Mouse (Mus musculus) lung, postnatal 0 days (tissue): ENCODE data around the gene Gatad2a. TPM values are rescaled to one million over a fixed set of nuclear protein-coding genes. Genes with fewer than 3 reads are reported as not detected.
"Not testable (repeated sequence)": the region's sequence is repeated elsewhere in the genome, so short reads cannot be mapped to it uniquely, and the experiment has no call there.

Experiments
- ATAC-seq: fragments of 200-750 bp; cut with Nextera tagmentation; 2 replicates; pipeline ENCODE4 v1.8.0; 2017; ENCODE audit warnings: moderate library complexity
- DNase-seq: peaks from one replicate; pipeline ENCODE4 v3.0.0-alpha.2; 2016; ENCODE audit warnings: low spot score
- H3K27ac ChIP-seq: fragments of 300-500 bp; sonication (generic); 2 replicates; pipeline ENCODE4 v1.5.1; 2014; ENCODE audit warnings: antibody characterized with exemption, mild to moderate bottlenecking, low read length, mixed read lengths
- H3K27me3 ChIP-seq: fragments of 300-500 bp; sonication (generic); replicated peaks from 2 replicates; pipeline ENCODE4 v1.6.1; 2014; ENCODE audit warnings: low read length, mixed read lengths; ENCODE audit not compliant: insufficient read depth
- H3K36me3 ChIP-seq: fragments of 300-500 bp; sonication (generic); 2 replicates; pipeline ENCODE4 v1.6.1; 2014; ENCODE audit warnings: low read length, mixed read lengths; ENCODE audit not compliant: insufficient read depth
- H3K4me1 ChIP-seq: fragments of 300-500 bp; sonication (generic); 2 replicates; pipeline ENCODE4 v1.6.1; 2014; ENCODE audit warnings: antibody characterized with exemption, low read depth, low read length, mixed read lengths; ENCODE audit not compliant: insufficient read depth
- H3K4me2 ChIP-seq: fragments of 300-500 bp; sonication (generic); replicated peaks from 2 replicates; pipeline ENCODE4 v1.6.1; 2014; ENCODE audit warnings: low read depth, mild to moderate bottlenecking, low read length, moderate library complexity, mixed read lengths
- H3K4me3 ChIP-seq: fragments of 300-500 bp; sonication (generic); 2 replicates; pipeline ENCODE4 v1.5.1; 2014; ENCODE audit warnings: low read depth, low read length
- H3K9ac ChIP-seq: fragments of 300-500 bp; sonication (generic); replicated peaks from 2 replicates; pipeline ENCODE4 v1.6.1; 2014; ENCODE audit warnings: low read depth, mild to moderate bottlenecking
- H3K9me3 ChIP-seq: fragments of 300-500 bp; sonication (generic); 2 replicates; pipeline ENCODE4 v1.6.1; 2016; ENCODE audit warnings: low read length, mixed read lengths
- CTCF ChIP-seq: IDR thresholded peaks from 2 replicates; pipeline ENCODE4 v1.5.1; 2016; ENCODE audit warnings: antibody characterized with exemption, mild to moderate bottlenecking
- EP300 ChIP-seq: IDR thresholded peaks from 2 replicates; pipeline ENCODE4 v1.6.1; 2016; ENCODE audit warnings: antibody characterized with exemption, mild to moderate bottlenecking, control low read depth
- WGBS: fragments of 180-500 bp; shearing (Covaris S2); extraction: QIAGEN DNeasy Blood & Tissue Kit; methylation state at CpG from one replicate; pipeline ENCODE4 v1.1.7; 2014; 5-methylcytosine and 5-hydroxymethylcytosine counted together
- polyA plus RNA-seq: library from polyadenylated mRNA; unstranded; fragments of >200 nt; fragmentation: Nextera tagmentation; extraction: Ambion mirVana; gene quantifications from 2 replicates; pipeline ENCODE4 v1.2.1, GENCODE M21; 2015

The Gatad2a gene
- polyA plus RNA-seq, 1 experiment from 2014 or later = 40.9 TPM

DNA sequence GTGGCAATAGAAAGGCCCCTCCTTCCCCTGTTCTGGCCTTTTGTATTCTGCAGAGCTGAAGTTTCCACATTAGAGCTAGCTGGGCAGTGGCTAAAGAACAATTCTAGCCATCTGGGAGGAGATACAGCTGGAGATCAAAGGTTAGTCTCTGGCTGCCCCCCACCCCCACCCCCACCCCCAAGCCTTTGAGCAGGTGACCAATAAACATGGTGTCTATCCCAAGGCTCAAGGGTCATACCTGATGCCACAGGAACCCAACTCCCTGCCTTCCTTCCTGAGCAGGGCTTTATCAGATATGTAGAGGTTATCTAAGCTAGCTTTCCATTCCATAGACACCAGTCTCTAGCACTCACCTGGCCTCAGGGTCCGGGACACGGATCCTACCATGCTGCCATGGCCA lies 45.9 kb downstream of the Gatad2a start:
- no peak overlapping the region for H3K9ac ChIP-seq
- H3K4me3 ChIP-seq = no peak overlapping the region
- WGBS = 92% methylated on average over 2 of the region's 2 CpGs
- DNase-seq (no peak), ATAC-seq (no peak)
- no peaks in the 10 kb centered on the region for H3K27me3 ChIP-seq
- H3K27ac ChIP-seq = no peak overlapping the region
- TF ChIP-seq EP300 = no peak
- no peak for TF ChIP-seq CTCF
- H3K4me2 ChIP-seq = no peak overlapping the region
- H3K36me3 ChIP-seq = no peaks in the 10 kb centered on the region
- H3K4me1 ChIP-seq = peaks cover 7% of the 10 kb centered on the region
- H3K9me3 ChIP-seq = no peaks in the 10 kb centered on the region

DNA sequence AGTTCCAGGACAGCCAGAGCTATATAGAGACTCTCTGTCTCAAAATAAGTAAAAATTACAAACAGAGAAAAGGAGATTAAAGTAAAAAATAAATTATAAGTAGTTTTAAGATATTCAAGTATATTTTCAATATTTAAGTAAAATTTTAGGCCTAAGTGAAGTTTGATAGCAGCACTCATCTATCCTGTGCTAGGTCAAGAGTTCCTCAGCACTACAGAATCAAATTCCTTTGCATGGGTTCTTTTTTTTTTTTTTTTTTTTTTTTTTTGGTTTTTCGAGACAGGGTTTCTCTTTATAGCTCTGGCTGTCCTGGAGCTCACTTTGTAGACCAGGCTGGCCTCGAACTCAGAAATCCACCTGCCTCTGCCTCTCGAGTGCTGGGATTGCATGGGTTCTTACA lies 53.7 kb downstream of the Gatad2a start:
- not testable (repeated sequence) for DNase-seq, H3K27me3 ChIP-seq, ATAC-seq, H3K9me3 ChIP-seq, H3K36me3 ChIP-seq, H3K9ac ChIP-seq, H3K27ac ChIP-seq, H3K4me2 ChIP-seq, H3K4me3 ChIP-seq
- whole genome bisulfite sequencing = 82% methylated on average over 2 of the region's 3 CpGs
- H3K4me1 ChIP-seq = peaks cover 14% of the 10 kb centered on the region; the same call in 1 of the 2 replicates

DNA sequence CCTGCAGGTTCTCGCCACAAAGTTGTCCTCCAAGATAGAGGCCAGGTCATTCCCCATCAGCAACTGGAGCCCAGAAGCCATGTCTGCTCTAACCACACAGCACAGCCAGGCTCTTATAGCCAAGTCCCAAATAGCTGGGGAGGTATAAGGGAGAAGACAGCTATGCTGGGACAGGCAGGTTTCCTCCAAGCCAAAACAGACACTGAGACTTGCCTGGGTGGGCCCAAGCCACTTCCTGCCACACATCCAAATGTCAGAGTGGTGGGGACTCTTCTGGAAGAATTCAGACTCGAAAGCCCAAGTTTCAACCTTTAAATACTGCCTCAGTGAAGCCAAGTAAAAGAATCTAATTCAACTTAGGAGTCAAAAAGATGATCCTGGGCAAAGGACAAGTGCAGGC lies 55.8 kb downstream of the Gatad2a start:
- DNase-seq = no peak
- ATAC-seq = no peak
- Histone ChIP-seq H3K9ac (no peak overlapping the region), H3K4me2 (no peak overlapping the region), H3K4me1 (peaks cover 24% of the 10 kb centered on the region), H3K27me3 (no peaks in the 10 kb centered on the region), H3K4me3 (no peak overlapping the region), H3K9me3 (no peaks in the 10 kb centered on the region), H3K27ac (no peak overlapping the region), H3K36me3 (no peaks in the 10 kb centered on the region; the same call in 1 of the 2 replicates)
- WGBS = 82% methylated on average over 2 of the region's 2 CpGs
- TF ChIP-seq EP300 = no peak
- no peak for TF ChIP-seq CTCF

DNA sequence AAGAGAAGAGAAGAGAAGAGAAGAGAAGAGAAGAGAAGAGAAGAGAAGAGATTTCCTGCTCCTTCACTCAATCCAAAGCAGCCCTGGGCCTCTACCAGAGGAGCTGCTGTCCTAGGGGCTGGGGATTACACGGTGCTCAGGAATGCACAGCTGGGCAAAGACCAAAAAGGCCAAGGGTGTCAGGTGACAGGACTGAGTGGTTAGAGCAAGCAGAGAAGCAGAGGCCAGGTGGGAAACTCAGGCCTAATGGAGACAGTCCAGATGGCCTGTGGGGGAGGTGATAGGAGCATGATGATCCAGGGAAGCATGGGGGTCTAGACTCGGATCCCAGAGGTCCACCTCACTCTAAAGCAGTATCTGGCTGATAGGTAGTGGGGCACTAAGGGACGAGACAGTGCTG lies 56.6 kb downstream of the Gatad2a start:
- Histone ChIP-seq H3K27me3 (no peaks in the 10 kb centered on the region), H3K9me3 (no peaks in the 10 kb centered on the region), H3K4me1 (peaks cover 24% of the 10 kb centered on the region), H3K9ac (no peak overlapping the region), H3K4me2 (no peak overlapping the region), H3K36me3 (no peaks in the 10 kb centered on the region; the same call in 1 of the 2 replicates), H3K4me3 (no peak overlapping the region), H3K27ac (peak overlapping the region; percentile 34; the same call in 1 of the 2 replicates)
- DNase-seq (peak; percentile 49), ATAC-seq (peak; percentile 29; the same call in 1 of the 2 replicates)
- WGBS = 30% methylated on average over 3 of the region's 3 CpGs
- TF ChIP-seq EP300 = no peak
- TF ChIP-seq CTCF = no peak

DNA sequence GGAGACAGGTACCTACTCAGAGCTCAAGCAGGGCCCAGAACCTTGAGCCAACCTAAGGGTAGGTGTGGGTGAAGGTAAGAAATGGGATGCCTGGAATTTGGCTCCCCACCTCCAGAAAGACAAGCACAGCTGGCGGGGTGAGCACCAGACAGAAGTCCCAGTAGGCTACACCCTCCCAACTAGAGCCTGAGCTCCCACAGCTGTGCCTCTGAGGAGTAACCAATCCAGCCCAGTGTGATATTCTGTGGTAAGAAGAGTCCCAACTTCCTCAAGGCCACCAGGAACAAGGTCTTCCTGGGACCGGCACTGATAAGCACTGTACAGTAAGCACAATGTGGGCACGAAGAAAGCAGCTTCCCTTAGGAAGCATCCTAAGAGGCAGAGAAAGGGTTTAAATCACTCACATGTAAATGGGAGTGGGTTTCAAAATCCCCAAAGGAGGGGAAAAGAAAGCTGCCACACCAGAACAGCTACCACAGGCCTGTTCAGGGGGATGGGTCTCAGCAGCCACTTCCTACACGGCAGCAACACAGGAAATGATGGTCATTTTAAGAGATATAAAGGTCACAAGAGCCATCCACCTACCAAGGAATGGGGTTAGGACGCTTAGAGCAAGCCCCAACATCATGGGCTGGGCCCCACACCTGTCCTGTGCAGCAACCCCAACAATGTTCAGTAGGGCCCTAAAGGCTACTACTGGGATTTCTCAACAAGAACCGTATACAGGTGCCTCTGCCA lies 57.8 kb downstream of the Gatad2a start:
- TF ChIP-seq CTCF = no peak
- TF ChIP-seq EP300 = no peak
- Histone ChIP-seq H3K9me3 (no peaks in the 10 kb centered on the region), H3K9ac (no peak overlapping the region), H3K4me2 (no peak overlapping the region), H3K4me3 (no peak overlapping the region), H3K27me3 (no peaks in the 10 kb centered on the region), H3K4me1 (peaks cover 18% of the 10 kb centered on the region), H3K36me3 (no peaks in the 10 kb centered on the region; the same call in 1 of the 2 replicates), H3K27ac (peak overlapping the region; percentile 84)
- WGBS = 66% methylated on average over 6 of the region's 6 CpGs
- no peak for DNase-seq
- ATAC-seq = no peak

DNA sequence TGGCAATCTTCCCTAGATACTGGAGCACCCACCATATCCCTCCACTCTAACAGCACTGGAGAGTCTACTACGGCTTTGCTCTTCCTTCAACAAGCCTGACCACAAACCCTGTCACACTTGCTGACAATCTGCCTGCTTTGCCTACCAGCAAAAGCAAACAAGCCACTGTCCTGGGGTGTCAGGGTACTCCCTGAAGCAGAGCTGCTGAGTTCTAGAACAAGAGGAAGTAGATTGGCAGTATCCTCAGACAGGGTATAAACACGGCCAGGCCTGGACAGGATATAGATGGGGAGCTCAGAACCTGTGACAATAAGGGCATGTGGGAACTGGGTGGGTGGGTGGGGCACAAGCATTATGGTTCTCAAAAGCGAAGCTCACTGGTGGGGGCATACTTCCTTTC lies 58.7 kb downstream of the Gatad2a start:
- H3K27me3 ChIP-seq = no peaks in the 10 kb centered on the region
- H3K9me3 ChIP-seq = no peaks in the 10 kb centered on the region
- TF ChIP-seq EP300 = no peak
- no peak overlapping the region for H3K9ac ChIP-seq
- no peaks in the 10 kb centered on the region; the same call in 1 of the 2 replicates for H3K36me3 ChIP-seq
- no peak overlapping the region for H3K4me2 ChIP-seq
- DNase-seq (no peak), ATAC-seq (no peak)
- no peak overlapping the region for H3K4me3 ChIP-seq
- H3K4me1 ChIP-seq = peaks cover 18% of the 10 kb centered on the region
- 63% methylated on average over 3 of the region's 3 CpGs for WGBS
- H3K27ac ChIP-seq = peak overlapping the region; percentile 84; the same call in 1 of the 2 replicates
